Mouse (Mus musculus) kidney, embryonic 16.5 days (tissue): ENCODE measurements around the gene Flnc. TPM values are rescaled to one million over a fixed set of nuclear protein-coding genes. Genes with fewer than 3 reads are reported as not detected.

Experiments used
- ATAC-seq: fragments of 200-750 bp; cut with Nextera tagmentation; 2 replicates; pipeline ENCODE4 v1.8.0; 2017; ENCODE audit warnings: moderate TSS enrichment; ENCODE audit not compliant: low FRiP score, low TSS enrichment
- H3K27ac ChIP-seq: fragments of 300-500 bp; sonication (generic); 2 replicates; pipeline ENCODE4 v1.5.1; 2014; ENCODE audit warnings: low read length
- H3K27me3 ChIP-seq: fragments of 300-500 bp; sonication (generic); 2 replicates; pipeline ENCODE4 v1.6.1; 2014; ENCODE audit warnings: low read length, control low read depth, mixed read lengths; ENCODE audit not compliant: insufficient read depth
- H3K36me3 ChIP-seq: fragments of 300-500 bp; sonication (generic); 2 replicates; pipeline ENCODE4 v1.6.1; 2014; ENCODE audit warnings: low read length, control low read depth, mixed read lengths; ENCODE audit not compliant: insufficient read depth
- H3K4me1 ChIP-seq: fragments of 300-500 bp; sonication (generic); 2 replicates; pipeline ENCODE4 v1.6.1; 2014; ENCODE audit warnings: low read length, control low read depth, mixed read lengths; ENCODE audit not compliant: insufficient read depth
- H3K4me2 ChIP-seq: fragments of 300-500 bp; sonication (generic); replicated peaks from 2 replicates; pipeline ENCODE4 v1.6.1; 2014; ENCODE audit warnings: low read depth, low read length
- H3K4me3 ChIP-seq: fragments of 300-500 bp; sonication (generic); 2 replicates; pipeline ENCODE4 v1.5.1; 2014; ENCODE audit warnings: mild to moderate bottlenecking, low read length
- H3K9ac ChIP-seq: fragments of 300-500 bp; sonication (generic); replicated peaks from 2 replicates; pipeline ENCODE4 v1.6.1; 2014; ENCODE audit warnings: low read length
- H3K9me3 ChIP-seq: fragments of 300-500 bp; sonication (generic); 2 replicates; pipeline ENCODE4 v1.6.1; 2016; ENCODE audit warnings: low read length, control low read depth
- WGBS: fragments of 180-500 bp; shearing (Covaris S2); extraction: QIAGEN DNeasy Blood & Tissue Kit; methylation state at CpG from one replicate; pipeline ENCODE4 v1.1.7; 2014; 5-methylcytosine and 5-hydroxymethylcytosine counted together
- polyA plus RNA-seq: library from polyadenylated mRNA; unstranded; fragments of >200 nt; fragmentation: Nextera tagmentation; extraction: Ambion mirVana; gene quantifications from 2 replicates; pipeline ENCODE4 v1.2.1, GENCODE M21; 2015

Gene Flnc
- polyA plus RNA-seq, 1 experiment from 2014 or later = 8.0 TPM

- Histone ChIP-seq H3K9me3 (no peaks in the 10 kb centered on the region), H3K27me3 (no peaks in the 10 kb centered on the region), H3K27ac (no peak overlapping the region), H3K36me3 (0 out of 2 replicates have a peak, but pooled peaks cover 3% of the 10 kb centered on the region), H3K4me2 (no peak overlapping the region), H3K4me3 (no peak overlapping the region), H3K4me1 (no peaks in the 10 kb centered on the region), H3K9ac (no peak overlapping the region)
- peak; percentile 44 for ATAC-seq
- 50% methylated on average over 2 of the region's 2 CpGs for WGBS
These were observed 64.7 kb downstream of the Flnc start for GRCm38 (mm10) chr6:29497791-29498190.

DNA sequence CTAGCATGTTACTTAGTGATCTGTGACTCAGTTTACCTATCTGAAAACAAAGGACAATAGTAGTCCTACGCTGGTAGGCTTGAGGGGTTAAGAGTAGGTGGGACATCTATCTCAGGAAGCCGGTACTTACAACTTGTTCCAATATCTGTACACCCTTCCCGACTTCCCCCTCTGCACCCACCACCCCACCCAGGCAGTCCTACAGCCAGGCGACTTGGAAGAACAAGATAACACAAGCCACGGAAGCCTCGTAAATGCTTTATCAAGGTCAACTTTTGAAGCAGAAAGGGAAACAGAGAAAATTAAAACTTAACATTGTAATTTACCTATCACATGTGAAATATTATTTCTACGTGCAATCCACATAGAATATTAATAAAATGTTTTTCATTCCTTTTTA lies 67.1 kb downstream of the Flnc start:
- Histone ChIP-seq H3K9ac (no peak overlapping the region), H3K27ac (no peak overlapping the region), H3K4me2 (no peak overlapping the region), H3K36me3 (0 out of 2 replicates have a peak, but pooled peaks cover 3% of the 10 kb centered on the region), H3K27me3 (no peaks in the 10 kb centered on the region), H3K4me1 (no peaks in the 10 kb centered on the region), H3K4me3 (no peak overlapping the region), H3K9me3 (no peaks in the 10 kb centered on the region)
- 94% methylated on average over 7 of the region's 7 CpGs for WGBS
- no peak for ATAC-seq

DNA sequence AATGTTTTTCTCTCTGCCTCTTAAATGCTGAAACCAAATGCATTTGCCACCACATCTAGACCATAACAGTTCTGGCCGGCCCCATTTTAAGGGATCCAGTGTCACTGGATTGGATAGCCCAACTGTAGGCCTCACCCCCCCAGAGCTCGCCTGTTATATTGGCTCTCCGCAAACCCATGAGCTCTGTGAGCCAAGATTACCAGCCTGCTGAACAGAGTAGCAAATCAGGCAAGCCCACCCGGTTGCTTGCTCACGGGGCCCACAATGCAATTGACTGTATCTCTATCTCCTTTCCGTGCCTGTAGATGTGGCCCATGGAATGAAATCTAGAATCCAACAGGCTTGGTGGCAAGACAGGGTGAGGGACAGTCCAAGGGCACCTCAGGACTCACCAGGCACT lies 67.8 kb downstream of the Flnc start:
- H3K27ac ChIP-seq = no peak overlapping the region
- H3K9ac ChIP-seq = no peak overlapping the region
- WGBS = 93% methylated on average over 6 of the region's 6 CpGs
- no peaks in the 10 kb centered on the region for H3K27me3 ChIP-seq
- no peaks in the 10 kb centered on the region for H3K4me1 ChIP-seq
- no peaks in the 10 kb centered on the region for H3K9me3 ChIP-seq
- ATAC-seq = no peak
- H3K36me3 ChIP-seq = 0 out of 2 replicates have a peak, but pooled peaks cover 3% of the 10 kb centered on the region
- no peak overlapping the region for H3K4me3 ChIP-seq
- no peak overlapping the region for H3K4me2 ChIP-seq

DNA sequence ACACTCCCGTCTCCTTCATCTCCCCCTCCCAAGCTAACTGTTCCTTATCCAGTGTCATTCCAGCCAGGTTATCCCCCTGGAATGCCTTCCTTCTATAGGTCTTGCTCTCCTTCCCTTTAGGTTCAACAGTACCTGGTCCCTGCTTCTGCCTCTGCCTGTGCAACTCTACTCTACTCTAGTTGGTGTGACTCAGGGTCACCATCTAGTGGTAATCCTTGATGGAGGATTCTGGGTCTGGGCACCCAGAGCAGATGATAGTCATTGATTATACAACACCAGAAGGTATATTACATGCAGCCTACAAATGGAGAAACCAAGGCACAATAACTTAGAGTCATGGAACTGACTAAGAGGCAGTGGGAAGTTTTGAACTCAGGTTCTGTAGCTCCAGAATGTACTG lies 68.5 kb downstream of the Flnc start:
- H3K9me3 ChIP-seq = no peaks in the 10 kb centered on the region
- 83% methylated on average over 1 of the region's 1 CpGs for WGBS
- no peak overlapping the region for H3K4me3 ChIP-seq
- peaks cover 5% of the 10 kb centered on the region; the same call in 1 of the 2 replicates for H3K4me1 ChIP-seq
- no peaks in the 10 kb centered on the region for H3K27me3 ChIP-seq
- H3K36me3 ChIP-seq = 0 out of 2 replicates have a peak, but pooled peaks cover 3% of the 10 kb centered on the region
- H3K9ac ChIP-seq = no peak overlapping the region
- H3K4me2 ChIP-seq = no peak overlapping the region
- ATAC-seq = no peak
- H3K27ac ChIP-seq = no peak overlapping the region

DNA sequence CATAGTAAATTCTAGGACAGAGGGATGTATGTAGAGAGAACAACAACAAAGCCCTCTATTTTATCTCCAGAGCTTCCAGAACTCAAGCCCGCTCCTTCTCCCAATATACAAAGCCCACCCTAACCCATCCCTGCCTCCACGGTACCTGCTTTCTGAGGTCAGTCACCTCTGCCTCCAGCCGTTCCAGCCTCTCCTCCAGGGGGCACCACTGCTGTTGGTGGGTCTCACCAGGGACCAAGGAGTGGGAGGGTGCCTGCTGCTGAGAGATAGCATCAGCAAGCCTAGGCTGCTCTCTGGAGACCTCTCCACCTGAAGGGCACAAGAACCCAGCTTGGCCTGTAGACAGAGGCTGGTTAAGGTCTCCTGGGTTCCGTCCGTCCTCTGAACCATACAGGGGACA lies 72.4 kb downstream of the Flnc start:
- no peaks in the 10 kb centered on the region for H3K36me3 ChIP-seq
- H3K4me2 ChIP-seq = no peak overlapping the region
- no peaks in the 10 kb centered on the region for H3K9me3 ChIP-seq
- 91% methylated on average over 5 of the region's 5 CpGs for WGBS
- no peaks in the 10 kb centered on the region for H3K27me3 ChIP-seq
- no peak for ATAC-seq
- no peak overlapping the region for H3K9ac ChIP-seq
- peaks cover 21% of the 10 kb centered on the region for H3K4me1 ChIP-seq
- no peak overlapping the region for H3K4me3 ChIP-seq
- no peak overlapping the region for H3K27ac ChIP-seq

GRCm38 (mm10) chr6:29506834-29507233 lies 73.8 kb downstream of the Flnc start:
- H3K27me3 ChIP-seq = no peaks in the 10 kb centered on the region
- peak overlapping the region; percentile 60 for H3K4me3 ChIP-seq
- H3K4me1 ChIP-seq = peaks cover 21% of the 10 kb centered on the region
- H3K4me2 ChIP-seq = peak overlapping the region; percentile 68
- H3K36me3 ChIP-seq = no peaks in the 10 kb centered on the region
- ATAC-seq = peak; percentile 32
- no peaks in the 10 kb centered on the region for H3K9me3 ChIP-seq
- WGBS = 17% methylated on average over 8 of the region's 8 CpGs
- peak overlapping the region; percentile 72 for H3K9ac ChIP-seq
- no peak overlapping the region for H3K27ac ChIP-seq

DNA sequence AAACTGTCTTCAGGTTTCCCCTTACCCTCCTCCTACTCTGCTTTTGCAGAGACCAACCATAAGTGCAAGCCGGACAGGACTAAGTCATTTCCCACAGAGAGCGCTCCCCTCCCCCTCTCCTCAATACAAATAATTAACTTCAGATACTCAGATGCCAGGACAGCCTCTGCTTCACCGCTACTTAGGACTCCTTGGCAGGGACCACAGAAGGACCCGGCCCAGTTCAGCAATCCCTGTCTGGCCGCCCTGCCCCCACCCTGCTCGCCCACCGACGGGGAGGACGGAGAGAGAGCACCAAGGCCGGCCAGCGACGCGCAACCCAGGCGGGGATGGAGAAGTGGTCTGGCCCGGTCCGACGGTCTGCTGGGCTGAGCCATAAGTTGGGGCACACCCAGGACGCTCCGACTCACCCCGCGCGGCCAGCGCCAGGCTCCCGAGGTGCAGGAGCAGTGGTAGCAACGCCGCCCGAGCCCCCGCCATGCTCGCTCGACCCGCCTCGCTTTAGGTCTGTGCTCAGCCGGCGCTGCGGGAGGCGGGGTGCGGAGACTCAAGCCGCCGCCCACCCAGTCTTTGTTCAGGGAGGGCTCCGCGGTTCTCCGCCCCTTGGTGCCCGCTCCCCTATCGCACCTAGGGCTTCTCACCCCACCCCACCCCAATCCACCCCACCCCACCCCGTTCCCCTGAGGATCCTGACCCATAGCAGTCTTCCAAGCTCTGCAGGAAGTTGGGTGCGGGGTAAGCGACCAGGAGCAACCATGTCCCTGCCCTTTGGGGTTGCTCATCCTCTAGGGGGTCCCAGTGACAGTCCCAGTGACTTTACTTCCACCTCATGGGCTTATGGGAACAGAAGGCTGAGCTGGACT lies 74.6 kb downstream of the Flnc start, which contains the start of gene Kcp:
TSS of gene Kcp (minus strand) at position 506 of the 863 bp plus-strand sequence.
- peak within 1 kb of the TSS; percentile 35 for H3K27ac ChIP-seq
- WGBS = 1% methylated on average over 40 of the region's 47 CpGs
- H3K4me1 ChIP-seq = peaks cover 21% of the 10 kb centered on the region

GRCm38 (mm10) chr6:29509086-29509485 lies 76.0 kb downstream of the Flnc start:
- no peaks in the 10 kb centered on the region for H3K27me3 ChIP-seq
- ATAC-seq = no peak
- H3K4me3 ChIP-seq = no peak overlapping the region
- peak overlapping the region; percentile 2; the same call in 1 of the 2 replicates for H3K27ac ChIP-seq
- H3K9ac ChIP-seq = no peak overlapping the region
- H3K4me1 ChIP-seq = peaks cover 31% of the 10 kb centered on the region
- H3K36me3 ChIP-seq = no peaks in the 10 kb centered on the region
- WGBS = 23% methylated on average over 2 of the region's 2 CpGs
- H3K9me3 ChIP-seq = no peaks in the 10 kb centered on the region
- no peak overlapping the region for H3K4me2 ChIP-seq

More for the DNA sequence above, 74.6 kb downstream of the Flnc start, which contains the start of gene Kcp:
- peak; percentile 72 for ATAC-seq
- H3K9me3 ChIP-seq = no peaks in the 10 kb centered on the region
- H3K9ac ChIP-seq = peak within 1 kb of the TSS; percentile 72
- H3K27me3 ChIP-seq = no peaks in the 10 kb centered on the region
- H3K4me2 ChIP-seq = peak within 1 kb of the TSS; percentile 68
- H3K4me3 ChIP-seq = peak within 1 kb of the TSS; percentile 60
- no peaks in the 10 kb centered on the region for H3K36me3 ChIP-seq
